Mouse (Mus musculus) kidney, postnatal 10 days (tissue): ENCODE data around the gene Arid3a.

Source experiments
- DNase-seq: peaks from one replicate; pipeline ENCODE4 v3.0.0; 2021; ENCODE audit warnings: mixed read lengths

Gene Arid3a

DNA sequence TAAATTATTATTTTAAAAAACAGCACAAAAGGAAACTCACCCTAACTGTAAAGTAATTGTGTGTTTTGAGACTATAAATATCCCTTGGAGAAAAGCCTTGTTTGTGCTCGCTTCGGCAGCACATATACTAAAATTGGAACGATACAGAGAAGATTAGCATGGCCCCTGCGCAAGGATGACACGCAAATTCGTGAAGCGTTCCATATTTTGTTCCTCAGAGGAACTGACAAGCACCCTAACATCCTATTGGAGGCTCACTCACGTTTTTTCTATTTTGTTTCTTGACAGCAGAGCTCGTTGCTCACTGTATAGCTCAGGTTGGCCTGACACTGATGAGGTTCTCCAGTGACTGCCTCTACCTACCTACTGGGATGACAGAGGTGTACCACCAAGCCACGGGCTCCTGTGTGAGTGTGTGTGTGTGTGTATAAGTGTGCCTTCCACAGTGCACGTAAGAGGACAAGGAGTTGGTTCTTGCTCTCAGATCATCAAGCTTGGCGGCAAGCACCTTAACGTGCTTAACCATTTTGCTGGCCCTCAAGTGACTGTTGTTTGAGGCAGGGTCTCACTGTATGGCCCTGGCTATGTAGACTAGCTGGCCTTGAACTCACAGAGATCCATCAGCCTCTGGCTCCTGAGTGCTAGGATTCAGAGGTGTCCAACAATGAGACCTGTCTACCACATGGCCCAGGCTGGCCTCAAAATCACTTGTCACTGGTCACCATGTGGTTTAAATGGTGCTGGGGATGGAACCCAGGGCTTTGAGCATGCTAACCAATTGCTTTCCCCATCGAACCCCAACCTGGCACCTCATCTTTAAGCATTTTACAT is 17.5 kb upstream of the Arid3a start:
- DNase-seq = peak; percentile 50

DNA sequence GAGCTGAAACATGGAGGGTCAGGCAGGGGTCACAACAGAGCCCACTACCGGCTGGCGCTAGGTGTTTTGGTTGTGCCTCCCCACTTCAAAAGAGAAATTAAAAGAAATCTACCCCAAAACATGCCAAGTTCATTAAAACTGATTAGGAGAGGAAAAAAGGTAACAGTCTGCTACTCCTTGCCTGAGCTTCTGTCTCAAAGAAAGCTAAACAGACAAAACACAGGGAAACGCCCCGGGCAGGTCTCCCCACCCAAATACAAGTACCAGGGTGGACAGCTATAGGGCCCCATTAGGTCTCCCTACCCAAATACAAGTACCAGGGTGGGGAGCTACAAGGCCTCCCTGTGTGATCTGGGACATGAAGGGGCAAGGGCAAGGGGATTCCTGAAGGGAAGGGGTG is 16.3 kb upstream of the Arid3a start, which contains the start of gene Gm26602:
Gene Gm26602 (plus strand): TSS at position 301 of the 400 bp plus-strand sequence.
- no peak for DNase-seq

DNA sequence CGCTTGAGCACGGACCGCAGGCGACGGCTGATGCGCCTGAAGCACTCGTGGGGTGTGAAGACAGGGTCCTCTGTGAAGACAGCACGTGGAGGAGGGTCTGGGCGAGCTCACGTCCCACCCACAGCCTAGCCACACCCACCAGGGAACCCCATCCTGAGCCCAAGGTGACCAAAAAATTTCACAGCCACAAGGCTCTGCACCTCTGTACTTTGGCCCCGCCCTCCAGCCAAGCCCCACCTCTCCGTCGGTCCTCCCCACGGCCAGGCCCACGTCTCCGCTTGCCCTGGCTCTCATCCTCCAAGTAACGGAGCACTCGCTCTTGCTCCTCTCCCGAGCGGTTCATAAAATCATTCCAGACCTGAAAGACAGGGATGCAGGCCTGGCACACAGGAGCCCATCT is 14.4 kb upstream of the Arid3a start:
- no peak for DNase-seq

DNA sequence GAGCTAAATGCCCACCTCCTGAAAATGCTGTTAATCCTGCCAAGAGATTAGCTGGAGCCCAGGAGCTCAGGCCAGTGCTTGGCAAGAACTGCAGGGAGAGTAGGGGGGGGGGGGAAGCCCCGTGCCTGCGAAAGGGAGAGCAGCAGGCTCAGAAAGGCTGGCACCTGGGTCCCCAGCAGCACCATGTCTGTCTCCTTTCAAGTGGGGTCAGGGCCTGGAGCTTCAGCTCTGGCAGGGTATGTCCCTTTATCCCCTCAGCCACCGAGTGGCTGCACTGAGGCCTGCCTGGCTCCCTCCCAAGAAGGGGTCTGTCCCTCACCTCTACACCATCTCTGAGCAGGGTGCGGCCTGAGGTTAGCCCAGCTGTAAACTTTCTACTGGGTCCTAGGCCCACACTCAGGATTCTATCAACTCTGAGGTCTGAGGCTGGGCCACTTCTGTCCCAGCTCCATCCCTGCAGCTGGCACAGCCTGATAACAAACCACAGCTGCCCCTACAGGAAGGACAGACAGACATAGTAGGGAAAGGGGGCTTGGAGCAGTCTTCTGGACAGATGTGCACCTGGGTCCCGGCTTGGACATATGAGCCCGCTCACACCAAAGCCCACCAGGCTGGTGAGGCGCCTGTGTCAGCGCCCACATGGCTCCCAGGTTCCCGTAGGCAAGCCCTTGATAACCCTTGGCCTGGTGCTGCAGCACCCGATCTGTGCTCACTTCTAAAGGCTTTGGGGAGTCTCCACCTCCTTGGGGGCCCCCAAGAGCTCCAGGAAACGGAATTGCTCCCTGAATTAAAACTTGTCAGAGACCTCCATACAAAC is 12.5 kb upstream of the Arid3a start:
- DNase-seq = no peak

- no peak for DNase-seq
Measured at GRCm38 (mm10) chr10:79914948-79915596, 11.8 kb upstream of the Arid3a start.

- DNase-seq = no peak
Measured at GRCm38 (mm10) chr10:79916081-79916480, 10.8 kb upstream of the Arid3a start.

DNA sequence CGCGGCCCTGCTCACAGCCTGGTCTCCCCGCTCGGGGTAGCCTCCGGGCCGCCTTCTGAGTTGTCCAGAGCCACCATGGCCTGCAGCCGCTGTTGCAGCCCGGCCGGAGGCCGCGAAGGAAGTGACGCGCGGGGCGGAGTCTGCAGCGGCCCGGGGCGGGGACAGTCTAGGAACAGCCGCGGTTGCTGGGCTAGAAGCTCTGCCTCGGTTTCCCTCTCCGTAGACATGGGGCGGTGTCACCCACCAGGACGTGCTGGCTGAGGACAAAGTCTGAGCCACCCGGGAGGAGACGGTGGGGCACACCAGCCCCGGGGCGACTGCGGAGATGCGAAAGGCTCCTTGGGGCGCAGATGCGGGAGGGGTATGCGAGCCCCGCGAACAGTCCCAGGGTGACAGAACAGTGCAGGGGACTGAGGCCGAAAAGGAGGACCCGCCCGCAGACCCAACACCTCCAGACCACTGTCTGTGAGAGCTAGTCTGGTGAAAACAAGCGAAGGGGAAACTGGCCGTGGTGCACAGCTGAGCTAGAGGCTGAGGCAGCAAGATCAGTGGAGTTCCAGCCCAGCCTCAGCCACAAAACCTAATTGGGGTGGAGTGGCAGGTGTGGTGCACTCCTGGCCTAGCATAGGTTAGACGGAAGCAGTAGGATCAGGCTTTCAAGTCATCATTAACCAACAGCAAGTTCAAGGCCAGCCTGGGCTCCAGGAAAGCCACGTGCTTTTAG is 9.9 kb upstream of the Arid3a start, which contains the start of gene Kiss1r:
Gene Kiss1r (plus strand): TSS at position 164 of the 724 bp plus-strand sequence.
- peak; percentile 94 for DNase-seq

- no peak for DNase-seq
Measured at GRCm38 (mm10) chr10:79917532-79918100, 9.2 kb upstream of the Arid3a start.

GRCm38 (mm10) chr10:79918231-79919078 is 8.4 kb upstream of the Arid3a start:
- DNase-seq = peak; percentile 69

- peak; percentile 64 for DNase-seq
Measured at GRCm38 (mm10) chr10:79919251-79919849, 7.5 kb upstream of the Arid3a start.

GRCm38 (mm10) chr10:79920056-79920890 is 6.6 kb upstream of the Arid3a start:
- no peak for DNase-seq

GRCm38 (mm10) chr10:79920958-79921535 is 5.8 kb upstream of the Arid3a start, which contains the start of gene R3hdm4:
TSS of gene R3hdm4 (minus strand) at chr10:79921208.
- no peak for DNase-seq

DNA sequence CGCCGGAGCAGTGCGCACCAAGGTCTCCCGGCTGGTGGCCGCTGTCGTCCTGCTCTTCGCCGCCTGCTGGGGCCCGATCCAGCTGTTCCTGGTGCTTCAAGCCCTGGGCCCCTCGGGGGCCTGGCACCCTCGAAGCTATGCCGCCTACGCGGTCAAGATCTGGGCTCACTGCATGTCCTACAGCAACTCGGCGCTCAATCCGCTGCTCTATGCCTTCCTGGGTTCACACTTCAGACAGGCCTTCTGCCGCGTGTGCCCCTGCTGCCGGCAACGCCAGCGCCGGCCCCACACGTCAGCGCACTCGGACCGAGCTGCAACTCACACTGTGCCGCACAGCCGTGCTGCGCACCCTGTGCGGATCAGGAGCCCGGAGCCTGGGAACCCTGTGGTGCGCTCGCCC is 5.3 kb upstream of the Arid3a start:
- peak; percentile 43 for DNase-seq

DNA sequence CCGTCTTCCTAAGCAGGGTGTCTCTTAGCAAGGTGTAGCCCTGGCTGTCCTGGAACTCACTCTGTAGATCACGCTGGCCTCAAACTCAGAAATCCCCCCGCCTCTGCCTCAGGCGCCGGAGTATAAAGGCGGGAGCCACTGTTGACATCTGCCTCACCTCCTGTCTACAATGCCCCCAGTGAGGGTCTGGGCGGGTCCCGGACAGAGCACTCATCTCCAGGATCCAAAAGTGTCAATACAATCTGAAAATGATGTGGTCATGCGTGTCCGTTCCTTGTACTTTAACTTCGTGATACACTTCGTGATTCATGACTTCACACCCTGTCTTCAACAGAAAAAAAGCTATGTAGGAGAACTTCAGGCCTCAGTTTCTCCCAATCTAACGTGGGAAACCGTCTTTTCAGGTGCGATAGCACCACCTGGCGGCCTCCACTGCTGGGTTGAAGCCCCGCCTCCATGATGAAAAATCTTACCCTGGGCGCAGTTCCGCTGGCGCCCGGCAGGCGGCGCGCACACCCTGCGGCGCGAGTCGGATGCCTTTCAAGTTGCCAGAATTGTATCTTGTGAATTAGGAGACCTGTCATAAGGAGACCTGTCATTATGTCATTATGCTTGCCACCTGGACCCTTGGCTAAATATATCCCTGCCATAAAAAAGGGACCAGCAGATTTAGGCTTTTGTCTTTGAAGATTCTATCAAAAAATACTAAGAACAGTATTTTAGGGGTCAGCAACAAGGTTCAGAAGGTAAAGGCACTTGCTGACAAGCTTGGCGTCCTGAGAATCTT is 1.7 kb upstream of the Arid3a start:
- DNase-seq = peak; percentile 96

- DNase-seq = peak; percentile 35
Measured at GRCm38 (mm10) chr10:79925785-79926490, 905 bp upstream of the Arid3a start.

- peak; percentile 81 for DNase-seq
Measured at GRCm38 (mm10) chr10:79927324-79928029, 634 bp downstream of the Arid3a start.
